Mouse (Mus musculus): ENCODE data around the gene Sik3. TPM values are rescaled to one million over a fixed set of nuclear protein-coding genes. Genes with fewer than 3 reads are reported as not detected.
"Not testable (repeated sequence)": the region's sequence is repeated elsewhere in the genome, so short reads cannot be mapped to it uniquely, and the experiment has no call there.

The Sik3 gene
- polyA plus RNA-seq, 1 experiment, result 22.2 TPM

DNA sequence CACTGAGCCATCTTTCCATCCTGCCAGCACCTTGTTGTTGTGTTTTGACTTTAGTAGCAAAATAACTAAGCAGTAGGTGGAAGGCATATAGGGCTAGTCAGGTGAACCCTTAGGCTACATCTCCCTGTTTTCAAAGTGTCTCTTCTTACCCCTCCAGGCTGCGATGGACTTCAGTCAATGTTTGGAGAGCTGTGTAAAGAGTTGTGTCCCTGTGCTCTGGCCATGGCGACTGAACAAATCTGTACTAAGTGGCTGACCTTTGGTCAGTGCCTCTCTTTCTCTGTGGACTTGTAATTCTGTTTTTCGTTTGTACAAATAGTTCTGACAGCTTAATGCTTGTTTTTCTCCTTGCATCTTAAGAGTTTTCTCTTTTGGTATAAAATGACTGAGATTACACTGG, 74.2 kb downstream of the Sik3 start:
- TF ChIP-seq POLR2A (IDR thresholded peaks at IDR 0.05; ENCODE audit: borderline replicate concordance, extremely low read depth, low read depth, low read length) (no peak), CTCF (IDR thresholded peaks at IDR 0.05; ENCODE audit: insufficient read depth, low read length) (no peak)
- no peak overlapping the region for H3K4me3 ChIP-seq (replicated peaks; ENCODE audit: extremely low read depth, low read depth, low read length)
- peaks cover 5% of the 10 kb centered on the region for H3K4me1 ChIP-seq (ENCODE audit: control insufficient read depth, insufficient read depth, low read length)
- 57% methylated on average over 3 of the region's 3 CpGs for WGBS
- DNase-seq, result no peak

DNA sequence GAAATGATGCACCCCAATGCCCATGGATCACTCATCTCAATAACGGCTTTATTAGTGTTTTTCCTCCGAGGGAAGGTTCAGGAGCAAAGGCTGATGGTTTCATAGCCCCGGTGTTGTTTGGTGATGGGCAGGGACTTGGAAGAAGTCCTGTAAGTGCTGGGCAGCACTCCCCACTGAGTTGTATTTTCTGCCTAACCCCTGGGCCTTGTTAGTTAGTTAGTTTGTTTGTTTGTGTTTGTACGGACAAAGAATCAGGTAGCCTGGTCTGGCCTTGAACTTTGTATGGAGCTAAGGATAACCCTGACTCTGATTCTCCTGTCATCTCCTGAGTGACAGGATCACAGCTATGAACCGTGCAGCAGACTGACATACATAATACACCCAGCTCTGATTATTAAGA, 74.8 kb downstream of the Sik3 start:
- Histone ChIP-seq H3K4me3 (replicated peaks; ENCODE audit: extremely low read depth, low read depth, low read length) (no peak overlapping the region), H3K4me1 (ENCODE audit: control insufficient read depth, insufficient read depth, low read length) (no peaks in the 10 kb centered on the region)
- 76% methylated on average over 5 of the region's 5 CpGs for WGBS
- no peak for TF ChIP-seq POLR2A (IDR thresholded peaks at IDR 0.05; ENCODE audit: borderline replicate concordance, extremely low read depth, low read depth, low read length)
- no peak for TF ChIP-seq CTCF (IDR thresholded peaks at IDR 0.05; ENCODE audit: insufficient read depth, low read length)
- DNase-seq, result no peak

DNA sequence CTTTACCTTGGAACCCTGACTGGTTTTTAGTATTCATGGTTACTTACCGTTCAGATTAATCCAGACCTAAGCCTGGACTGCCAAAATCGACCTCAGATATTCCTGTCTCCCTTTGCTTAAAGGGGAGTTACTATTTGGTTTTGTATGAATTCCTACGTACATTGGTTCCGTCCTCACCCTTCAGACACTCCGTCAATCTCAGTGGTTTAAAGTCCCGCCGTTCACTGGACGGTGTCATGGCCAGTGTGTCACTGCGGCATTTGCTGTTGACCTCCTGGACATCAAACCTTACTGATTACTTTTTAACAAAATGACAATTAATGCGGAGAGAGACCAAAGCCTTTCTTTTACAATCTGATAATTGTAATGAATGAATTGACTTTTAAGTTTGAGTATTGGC, 76.1 kb downstream of the Sik3 start:
- TF ChIP-seq POLR2A (IDR thresholded peaks at IDR 0.05; ENCODE audit: borderline replicate concordance, extremely low read depth, low read depth, low read length) (no peak), CTCF (IDR thresholded peaks at IDR 0.05; ENCODE audit: insufficient read depth, low read length) (no peak)
- Histone ChIP-seq H3K4me1 (ENCODE audit: control insufficient read depth, insufficient read depth, low read length) (no peaks in the 10 kb centered on the region), H3K4me3 (replicated peaks; ENCODE audit: extremely low read depth, low read depth, low read length) (no peak overlapping the region)
- no peak for DNase-seq
- 80% methylated on average over 10 of the region's 10 CpGs for WGBS

DNA sequence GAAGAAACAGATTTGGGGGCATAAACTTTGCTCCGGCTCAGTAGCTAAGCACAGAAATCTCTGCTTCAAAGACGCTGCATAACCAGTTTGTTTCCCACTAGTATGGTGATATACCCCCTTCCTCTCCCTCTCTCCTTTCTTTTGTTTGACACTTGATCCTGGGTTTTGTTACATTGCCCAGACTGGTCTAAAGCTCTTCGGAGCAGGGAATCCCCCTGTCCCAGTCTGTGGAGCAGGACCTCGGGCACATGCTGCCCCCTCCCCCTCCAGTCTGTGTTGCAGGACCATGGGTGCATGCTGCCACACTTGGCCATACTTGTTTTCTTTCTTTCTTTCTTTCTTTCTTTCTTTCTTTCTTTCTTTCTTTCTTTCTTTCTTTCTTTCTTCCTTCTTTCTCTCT, 77.4 kb downstream of the Sik3 start:
- 77% methylated on average over 4 of the region's 4 CpGs for WGBS
- no peak for DNase-seq
- TF ChIP-seq CTCF (IDR thresholded peaks at IDR 0.05; ENCODE audit: insufficient read depth, low read length) (no peak), POLR2A (IDR thresholded peaks at IDR 0.05; ENCODE audit: borderline replicate concordance, extremely low read depth, low read depth, low read length) (no peak)
- Histone ChIP-seq H3K4me1 (ENCODE audit: control insufficient read depth, insufficient read depth, low read length) (no peaks in the 10 kb centered on the region), H3K4me3 (replicated peaks; ENCODE audit: extremely low read depth, low read depth, low read length) (no peak overlapping the region)

DNA sequence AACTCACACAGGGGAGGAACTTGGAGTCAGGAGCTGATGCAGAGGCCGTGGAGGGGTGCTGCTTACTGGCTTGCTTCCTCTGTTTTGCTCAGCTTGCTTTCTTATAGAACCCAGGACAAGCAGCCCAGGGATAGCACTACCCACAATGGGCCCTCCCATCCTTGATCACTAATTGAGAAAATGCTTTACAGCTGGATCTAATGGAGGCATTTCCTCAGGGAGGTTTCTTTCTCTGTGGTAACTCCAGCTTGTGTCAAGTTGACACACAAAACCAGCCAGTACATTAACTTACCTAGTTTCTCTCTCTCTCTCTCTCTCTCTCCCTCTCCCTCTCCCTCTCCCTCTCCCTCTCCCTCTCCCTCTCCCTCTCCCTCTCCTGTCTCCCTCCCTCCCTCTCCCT, 78.5 kb downstream of the Sik3 start:
- H3K4me3 ChIP-seq (replicated peaks; ENCODE audit: extremely low read depth, low read depth, low read length); DNase-seq; H3K4me1 ChIP-seq (ENCODE audit: control insufficient read depth, insufficient read depth, low read length): not testable (repeated sequence)
- 26% methylated on average over 1 of the region's 1 CpGs for WGBS

DNA sequence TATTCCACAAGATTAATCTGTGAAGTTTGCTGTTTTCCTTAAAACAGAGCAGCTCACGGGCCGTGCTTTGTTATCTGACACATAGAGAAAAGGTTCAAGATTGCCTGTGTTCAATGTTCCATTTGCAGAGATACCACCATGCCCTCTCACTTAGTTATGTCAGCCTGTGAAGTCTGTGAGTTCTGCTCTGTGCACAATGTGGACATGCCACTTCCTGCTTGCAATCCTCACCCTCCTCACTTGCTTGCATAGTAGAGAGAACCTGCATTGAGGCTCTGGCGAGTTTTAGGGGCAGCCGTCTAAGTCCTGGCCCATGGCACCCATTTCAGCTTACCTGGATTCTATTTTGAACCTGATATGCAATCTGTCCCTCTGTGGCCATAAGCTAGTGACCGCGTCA, 80.0 kb downstream of the Sik3 start:
- DNase-seq, result no peak
- 82% methylated on average over 6 of the region's 6 CpGs for WGBS
- H3K4me1 ChIP-seq (ENCODE audit: control insufficient read depth, insufficient read depth, low read length), result no peaks in the 10 kb centered on the region; the same call in 1 of the 2 replicates
- no peak overlapping the region for H3K4me3 ChIP-seq (replicated peaks; ENCODE audit: extremely low read depth, low read depth, low read length)
- TF ChIP-seq CTCF (IDR thresholded peaks at IDR 0.05; ENCODE audit: insufficient read depth, low read length) (no peak), POLR2A (IDR thresholded peaks at IDR 0.05; ENCODE audit: borderline replicate concordance, extremely low read depth, low read depth, low read length) (no peak)

DNA sequence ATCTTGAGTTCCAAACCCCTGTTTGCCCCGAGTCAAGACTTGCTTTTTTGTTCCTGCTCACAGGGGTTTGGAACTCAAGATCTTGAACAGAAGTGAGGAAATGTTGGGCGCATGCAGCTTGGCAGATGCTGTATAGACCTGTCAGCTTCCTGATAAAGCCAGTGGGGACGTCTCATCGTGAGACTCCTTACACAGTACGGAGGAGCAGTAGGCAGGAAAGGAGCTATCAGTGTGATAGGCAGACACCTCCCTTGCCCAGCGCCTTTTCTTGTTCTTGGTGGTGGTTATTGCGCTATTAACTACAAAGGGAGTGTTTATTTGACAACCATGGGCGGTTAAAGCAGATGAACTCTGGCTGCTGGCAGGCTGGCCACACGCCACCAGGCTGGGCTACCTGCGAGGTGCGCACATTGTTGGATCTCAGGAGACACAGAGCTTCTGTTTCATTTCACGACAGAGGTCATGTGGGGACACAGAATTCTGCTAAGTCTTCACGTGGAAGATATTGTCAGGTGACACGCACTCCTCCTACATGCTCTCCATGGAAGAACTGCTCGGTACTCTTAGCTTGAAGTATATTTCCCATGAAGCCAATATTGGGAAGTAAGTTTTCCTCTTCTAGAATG, 85.9 kb downstream of the Sik3 start:
- H3K4me1 ChIP-seq (ENCODE audit: control insufficient read depth, insufficient read depth, low read length), result peaks cover 5% of the 10 kb centered on the region; the same call in 1 of the 2 replicates
- no peak for DNase-seq
- TF ChIP-seq POLR2A (IDR thresholded peaks at IDR 0.05; ENCODE audit: borderline replicate concordance, extremely low read depth, low read depth, low read length) (no peak), CTCF (IDR thresholded peaks at IDR 0.05; ENCODE audit: insufficient read depth, low read length) (no peak)
- H3K4me3 ChIP-seq (replicated peaks; ENCODE audit: extremely low read depth, low read depth, low read length), result no peak overlapping the region
- WGBS, result 64% methylated on average over 15 of the region's 15 CpGs

DNA sequence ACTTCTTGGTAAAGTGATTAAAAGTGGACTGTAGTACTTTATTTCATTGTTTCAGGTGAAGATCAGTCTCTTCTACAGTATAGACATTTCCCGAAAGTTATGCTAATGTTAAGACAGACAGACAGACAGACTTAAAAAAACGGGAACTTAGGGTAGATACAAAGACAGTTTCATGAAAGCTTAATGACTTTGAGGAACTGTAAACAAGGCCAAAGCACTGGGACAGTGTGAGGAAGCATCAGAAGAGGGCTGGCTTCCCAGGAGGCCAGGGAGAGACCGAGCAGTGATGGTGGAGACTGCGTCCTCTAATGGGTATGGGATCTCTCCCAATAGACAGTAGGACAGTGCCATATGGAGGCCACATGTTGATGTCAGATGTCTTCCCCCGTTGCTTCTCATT, 86.5 kb downstream of the Sik3 start:
- TF ChIP-seq CTCF (IDR thresholded peaks at IDR 0.05; ENCODE audit: insufficient read depth, low read length) (no peak), POLR2A (IDR thresholded peaks at IDR 0.05; ENCODE audit: borderline replicate concordance, extremely low read depth, low read depth, low read length) (no peak)
- H3K4me3 ChIP-seq (replicated peaks; ENCODE audit: extremely low read depth, low read depth, low read length), result no peak overlapping the region
- no peak for DNase-seq
- 82% methylated on average over 5 of the region's 5 CpGs for WGBS
- H3K4me1 ChIP-seq (ENCODE audit: control insufficient read depth, insufficient read depth, low read length), result peaks cover 5% of the 10 kb centered on the region; the same call in 1 of the 2 replicates

DNA sequence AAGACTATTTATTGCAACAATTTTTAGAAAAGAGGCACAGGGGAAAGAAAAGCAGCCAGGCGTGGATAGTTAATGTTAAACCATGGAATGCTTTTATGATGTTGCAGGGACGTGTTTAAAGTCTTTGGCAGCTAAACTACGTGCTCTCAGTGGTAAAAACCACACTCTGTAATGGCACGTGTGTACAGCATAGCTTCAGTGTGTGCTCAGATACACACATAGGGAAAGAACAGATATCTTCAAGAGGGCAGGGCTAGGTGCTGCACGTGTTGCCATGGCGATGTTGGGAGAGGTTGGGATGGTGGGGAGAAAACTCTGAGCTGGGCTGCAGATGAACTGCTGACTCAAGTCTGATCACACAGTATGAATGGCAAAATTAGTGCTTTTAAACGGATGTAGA, 90.5 kb downstream of the Sik3 start:
- H3K4me3 ChIP-seq (replicated peaks; ENCODE audit: extremely low read depth, low read depth, low read length), result no peak overlapping the region
- 75% methylated on average over 7 of the region's 7 CpGs for WGBS
- TF ChIP-seq POLR2A (IDR thresholded peaks at IDR 0.05; ENCODE audit: borderline replicate concordance, extremely low read depth, low read depth, low read length) (no peak), CTCF (IDR thresholded peaks at IDR 0.05; ENCODE audit: insufficient read depth, low read length) (no peak)
- H3K4me1 ChIP-seq (ENCODE audit: control insufficient read depth, insufficient read depth, low read length), result peaks cover 5% of the 10 kb centered on the region; the same call in 1 of the 2 replicates
- DNase-seq, result no peak

DNA sequence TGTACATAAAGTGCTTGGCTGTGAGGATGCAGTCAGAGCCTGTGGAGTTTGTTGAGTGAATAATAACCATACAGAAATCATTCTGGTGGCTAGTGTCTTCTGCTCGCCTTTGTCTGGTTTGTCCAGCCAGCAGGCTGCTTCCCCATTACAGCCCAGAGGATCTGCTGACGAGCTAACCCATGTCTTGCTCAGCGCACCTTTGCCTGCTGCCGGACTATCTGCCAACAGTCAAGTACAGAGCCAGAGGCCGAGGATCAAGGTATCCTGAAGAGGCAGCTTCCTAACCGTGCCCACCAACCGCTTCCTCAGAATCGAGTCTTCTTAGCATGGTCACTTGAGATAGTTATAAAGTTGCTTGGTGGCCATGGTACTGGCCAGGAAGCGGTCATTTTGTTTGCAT, 93.5 kb downstream of the Sik3 start:
- no peak for DNase-seq
- H3K4me3 ChIP-seq (replicated peaks; ENCODE audit: extremely low read depth, low read depth, low read length), result no peak overlapping the region
- WGBS, result 79% methylated on average over 9 of the region's 9 CpGs
- TF ChIP-seq CTCF (IDR thresholded peaks at IDR 0.05; ENCODE audit: insufficient read depth, low read length) (no peak), POLR2A (IDR thresholded peaks at IDR 0.05; ENCODE audit: borderline replicate concordance, extremely low read depth, low read depth, low read length) (no peak)
- peaks cover 6% of the 10 kb centered on the region for H3K4me1 ChIP-seq (ENCODE audit: control insufficient read depth, insufficient read depth, low read length)

All from lung, adult 2 months (tissue).